Mouse (Mus musculus): ENCODE results near the gene Gm9999. TPM values are rescaled to one million over a fixed set of nuclear protein-coding genes. Genes with fewer than 3 reads are reported as not detected.

Gene Gm9999
- polyA plus RNA-seq, 1 experiment, result not detected

DNA sequence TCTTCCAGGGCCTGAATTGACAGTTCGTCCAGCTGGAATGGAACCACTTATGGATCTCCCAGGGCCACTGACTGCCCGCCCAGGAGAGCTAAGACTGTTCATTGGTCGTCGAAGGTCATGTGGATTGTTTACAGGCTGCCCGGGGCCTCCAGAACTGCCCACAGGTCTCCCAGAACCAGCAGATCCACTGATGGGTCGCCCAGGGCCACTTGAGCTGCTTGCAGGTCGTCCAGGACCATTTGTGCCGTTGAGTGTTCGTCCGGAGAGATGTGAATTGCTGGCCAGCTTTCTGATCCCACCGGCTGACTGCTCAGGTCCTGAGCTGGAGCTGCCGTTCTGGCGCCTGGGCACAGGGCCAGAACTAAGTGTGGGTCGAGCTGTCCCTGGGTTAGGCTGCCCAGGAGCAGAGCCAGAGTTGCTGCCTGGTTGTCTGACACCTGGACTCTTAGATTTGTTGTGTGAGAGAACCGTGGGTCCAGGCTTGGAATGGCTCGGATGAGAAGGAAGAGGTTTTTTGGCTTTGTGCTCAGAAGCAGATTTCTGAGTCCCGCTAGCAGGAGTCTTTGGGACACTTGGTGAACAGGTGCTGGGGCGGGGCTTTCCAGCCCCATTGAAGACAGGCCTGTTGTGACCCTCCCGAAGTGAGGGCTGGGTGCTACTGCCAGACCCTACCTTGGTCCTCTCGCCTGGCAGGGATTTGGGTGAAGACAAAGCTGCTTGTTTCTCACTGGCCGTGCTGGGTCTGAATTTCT, 14.4 kb downstream of the Gm9999 start:
- Histone ChIP-seq H3K36me3 (ENCODE audit: control insufficient read depth) (peaks cover 73% of the 10 kb centered on the region), H3K4me1 (ENCODE audit: control insufficient read depth) (peaks cover 84% of the 10 kb centered on the region), H3K27me3 (ENCODE audit: control insufficient read depth) (no peaks in the 10 kb centered on the region), H3K4me3 (replicated peaks) (no peak overlapping the region), H3K9me3 (ENCODE audit: control insufficient read depth, low read length) (no peaks in the 10 kb centered on the region)
- TF ChIP-seq GATA1 (IDR thresholded peaks at IDR 0.05; ENCODE audit: low read length), result no peak
- no peak for TF ChIP-seq TAL1 (IDR thresholded peaks at IDR 0.05; ENCODE audit: low read length)

DNA sequence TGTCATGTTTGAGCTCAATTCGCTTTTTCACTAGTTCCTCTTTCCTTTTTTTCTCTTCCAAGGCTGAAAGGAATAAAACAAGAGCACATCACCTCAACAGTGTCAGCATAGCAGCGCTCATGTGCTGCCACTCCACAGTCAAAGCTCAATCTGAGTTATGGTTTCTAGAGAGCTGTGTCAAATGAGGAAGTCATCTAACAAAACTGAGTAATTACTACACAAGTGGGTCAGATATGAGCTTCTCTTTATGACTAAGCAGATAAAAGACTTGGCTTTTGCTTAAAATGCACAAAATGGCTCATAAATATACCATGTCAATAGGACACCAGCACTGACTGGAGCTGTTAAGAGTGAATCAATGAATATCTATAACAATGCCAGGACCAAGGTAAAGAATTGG, 15.6 kb downstream of the Gm9999 start:
- no peak overlapping the region for H3K4me3 ChIP-seq (replicated peaks)
- peaks cover 69% of the 10 kb centered on the region for H3K36me3 ChIP-seq (ENCODE audit: control insufficient read depth)
- peaks cover 94% of the 10 kb centered on the region for H3K4me1 ChIP-seq (ENCODE audit: control insufficient read depth)
- no peaks in the 10 kb centered on the region for H3K27me3 ChIP-seq (ENCODE audit: control insufficient read depth)
- TF ChIP-seq TAL1 (IDR thresholded peaks at IDR 0.05; ENCODE audit: low read length), result no peak
- TF ChIP-seq GATA1 (IDR thresholded peaks at IDR 0.05; ENCODE audit: low read length), result no peak
- H3K9me3 ChIP-seq (ENCODE audit: control insufficient read depth, low read length), result no peaks in the 10 kb centered on the region

DNA sequence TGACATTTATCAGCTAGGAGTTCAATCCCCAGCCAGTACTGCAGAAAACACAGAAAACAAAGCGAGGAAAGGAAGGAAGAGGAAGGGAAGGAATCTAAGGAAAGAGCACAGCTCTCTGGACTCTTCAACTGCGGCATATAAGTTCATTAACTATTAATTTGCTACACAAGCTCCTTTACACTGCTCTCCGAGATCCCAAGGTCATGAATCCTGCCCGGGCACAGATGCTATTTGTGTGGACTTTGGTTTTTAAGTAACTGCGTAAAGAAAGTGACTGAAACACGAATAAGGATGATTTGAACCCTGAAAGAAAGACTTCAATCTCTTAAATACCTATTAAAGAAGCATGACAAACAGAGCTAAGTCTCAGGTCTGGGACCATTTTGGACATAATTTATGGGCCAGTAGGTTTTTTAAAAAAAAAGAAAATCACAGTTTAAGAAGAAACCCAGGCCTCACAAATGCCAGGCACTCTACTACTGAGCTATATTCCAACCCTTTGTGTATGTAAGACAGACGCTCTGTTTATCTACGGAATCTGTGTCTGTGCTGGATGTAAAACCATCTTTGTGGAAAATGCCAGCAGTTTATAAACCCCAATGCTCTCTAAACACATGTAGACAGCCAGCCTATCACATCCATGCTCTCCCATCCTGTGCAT, 16.7 kb downstream of the Gm9999 start:
- peaks cover 91% of the 10 kb centered on the region for H3K4me1 ChIP-seq (ENCODE audit: control insufficient read depth)
- TF ChIP-seq TAL1 (IDR thresholded peaks at IDR 0.05; ENCODE audit: low read length) (no peak), GATA1 (IDR thresholded peaks at IDR 0.05; ENCODE audit: low read length) (no peak)
- no peaks in the 10 kb centered on the region for H3K9me3 ChIP-seq (ENCODE audit: control insufficient read depth, low read length)
- H3K36me3 ChIP-seq (ENCODE audit: control insufficient read depth), result peaks cover 59% of the 10 kb centered on the region
- H3K4me3 ChIP-seq (replicated peaks), result no peak overlapping the region
- no peaks in the 10 kb centered on the region for H3K27me3 ChIP-seq (ENCODE audit: control insufficient read depth)

DNA sequence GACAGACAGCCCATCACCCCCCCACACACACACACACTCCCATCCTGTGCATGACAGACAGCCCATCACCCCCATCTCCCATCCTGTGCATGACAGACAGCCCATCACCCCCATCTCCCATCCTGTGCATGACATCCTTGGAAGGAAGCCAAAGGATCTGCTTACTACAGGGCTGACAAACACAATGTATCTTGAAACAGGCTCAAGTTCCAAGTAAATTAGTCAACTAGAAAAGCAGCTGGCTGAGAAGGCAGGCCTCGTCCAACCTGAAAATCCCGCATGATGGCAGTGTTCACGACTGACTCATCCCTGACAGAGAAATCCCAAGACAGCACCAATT, 17.2 kb downstream of the Gm9999 start:
- no peak for TF ChIP-seq GATA1 (IDR thresholded peaks at IDR 0.05; ENCODE audit: low read length)
- no peak for TF ChIP-seq TAL1 (IDR thresholded peaks at IDR 0.05; ENCODE audit: low read length)
- Histone ChIP-seq H3K4me1 (ENCODE audit: control insufficient read depth) (peaks cover 91% of the 10 kb centered on the region), H3K4me3 (replicated peaks) (no peak overlapping the region), H3K27me3 (ENCODE audit: control insufficient read depth) (no peaks in the 10 kb centered on the region), H3K36me3 (ENCODE audit: control insufficient read depth) (peaks cover 59% of the 10 kb centered on the region), H3K9me3 (ENCODE audit: control insufficient read depth, low read length) (no peaks in the 10 kb centered on the region)

DNA sequence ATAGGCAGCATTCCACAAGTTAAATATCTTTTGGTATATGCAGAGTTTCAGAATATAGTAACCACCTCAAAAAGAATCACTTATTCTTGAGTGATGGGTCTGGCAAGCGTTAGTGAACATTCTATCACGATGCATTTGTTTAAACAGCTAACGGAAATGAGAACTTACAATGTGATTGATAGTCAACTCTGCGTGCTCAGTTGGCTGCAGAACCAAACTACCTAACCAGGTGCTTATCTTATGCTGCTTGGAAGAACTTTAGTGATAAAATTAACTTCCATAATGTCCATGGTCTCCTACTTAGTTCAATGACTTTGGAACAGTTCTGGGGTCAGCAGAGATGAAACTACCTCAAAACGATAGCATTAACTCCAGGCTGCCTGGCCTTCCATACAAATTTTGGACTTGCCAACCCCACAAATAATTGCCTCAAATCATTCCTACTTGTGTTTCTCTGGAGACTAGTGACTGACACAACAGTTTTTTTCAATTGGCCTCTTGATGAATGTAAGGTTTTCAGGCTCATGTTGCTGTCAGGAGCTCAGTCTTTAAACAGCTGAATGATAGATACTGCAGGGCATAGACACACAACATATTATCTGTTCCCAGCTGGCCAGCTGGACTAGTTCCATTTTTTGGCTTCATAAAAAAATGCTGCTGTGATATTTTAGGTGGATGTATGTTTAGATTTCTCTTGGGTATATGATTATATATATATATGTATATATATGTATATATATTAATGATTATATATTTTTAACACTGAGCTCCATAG, 17.9 kb downstream of the Gm9999 start:
- Histone ChIP-seq H3K9me3 (ENCODE audit: control insufficient read depth, low read length) (no peaks in the 10 kb centered on the region), H3K27me3 (ENCODE audit: control insufficient read depth) (no peaks in the 10 kb centered on the region), H3K4me1 (ENCODE audit: control insufficient read depth) (peaks cover 90% of the 10 kb centered on the region), H3K36me3 (ENCODE audit: control insufficient read depth) (peaks cover 54% of the 10 kb centered on the region), H3K4me3 (replicated peaks) (no peak overlapping the region)
- TF ChIP-seq GATA1 (IDR thresholded peaks at IDR 0.05; ENCODE audit: low read length), result no peak
- no peak for TF ChIP-seq TAL1 (IDR thresholded peaks at IDR 0.05; ENCODE audit: low read length)

DNA sequence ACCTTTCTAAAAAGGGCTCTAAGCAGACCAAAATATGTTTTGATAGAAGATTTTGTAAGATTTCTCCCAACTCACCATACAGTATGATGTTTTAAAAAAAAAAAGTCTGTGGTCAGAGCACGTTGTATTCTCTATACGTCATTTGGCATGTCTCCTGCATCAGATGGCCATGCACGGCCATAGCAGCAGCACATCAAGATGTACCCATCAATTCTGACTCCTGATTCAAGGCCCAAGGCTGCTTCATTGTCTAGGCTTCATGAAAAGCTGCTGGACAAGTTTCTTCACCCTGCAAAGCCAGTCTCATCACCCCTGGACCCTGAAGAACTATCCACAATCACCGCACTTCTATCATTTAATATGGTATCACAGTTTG, 18.5 kb downstream of the Gm9999 start:
- Histone ChIP-seq H3K9me3 (ENCODE audit: control insufficient read depth, low read length) (no peaks in the 10 kb centered on the region), H3K36me3 (ENCODE audit: control insufficient read depth) (peaks cover 48% of the 10 kb centered on the region), H3K4me3 (replicated peaks) (no peak overlapping the region), H3K4me1 (ENCODE audit: control insufficient read depth) (peaks cover 90% of the 10 kb centered on the region), H3K27me3 (ENCODE audit: control insufficient read depth) (no peaks in the 10 kb centered on the region)
- TF ChIP-seq TAL1 (IDR thresholded peaks at IDR 0.05; ENCODE audit: low read length) (no peak), GATA1 (IDR thresholded peaks at IDR 0.05; ENCODE audit: low read length) (no peak)

DNA sequence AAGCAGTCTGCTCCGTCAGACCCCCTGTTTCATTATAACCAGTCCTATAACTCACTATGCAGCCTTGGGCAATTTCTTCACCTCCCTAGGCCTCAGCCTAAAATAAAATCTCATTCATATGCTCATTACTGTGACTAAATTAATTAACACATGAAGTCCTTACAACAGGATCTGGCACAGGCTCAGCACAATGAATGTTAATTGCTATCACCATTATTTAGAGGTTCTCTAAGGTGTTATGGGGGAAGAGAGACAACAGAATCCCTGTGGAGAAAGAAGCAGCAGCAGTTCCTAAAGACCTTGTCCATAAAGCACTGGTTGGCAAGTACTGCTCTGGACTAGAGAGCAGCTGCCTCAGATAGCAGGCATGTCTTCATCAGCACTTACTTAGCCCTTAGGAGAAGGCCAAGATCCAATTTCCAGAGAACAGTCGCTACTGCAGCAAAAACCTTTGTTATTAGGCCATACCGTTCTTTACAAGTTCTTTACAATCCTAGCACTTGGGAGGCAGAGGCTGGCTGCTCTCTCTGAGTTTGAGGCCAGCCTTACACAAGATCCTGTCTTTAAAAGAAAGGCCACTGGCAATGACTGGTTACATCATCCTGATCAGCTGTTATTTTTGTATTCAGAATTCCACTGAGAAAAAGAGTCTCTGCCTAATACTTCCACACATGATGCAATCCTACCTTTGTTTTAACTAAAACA, 20.2 kb downstream of the Gm9999 start:
- H3K27me3 ChIP-seq (ENCODE audit: control insufficient read depth), result no peaks in the 10 kb centered on the region
- no peaks in the 10 kb centered on the region for H3K9me3 ChIP-seq (ENCODE audit: control insufficient read depth, low read length)
- H3K4me3 ChIP-seq (replicated peaks), result no peak overlapping the region
- H3K4me1 ChIP-seq (ENCODE audit: control insufficient read depth), result peaks cover 80% of the 10 kb centered on the region
- peaks cover 31% of the 10 kb centered on the region for H3K36me3 ChIP-seq (ENCODE audit: control insufficient read depth)
- TF ChIP-seq GATA1 (IDR thresholded peaks at IDR 0.05; ENCODE audit: low read length), result no peak
- TF ChIP-seq TAL1 (IDR thresholded peaks at IDR 0.05; ENCODE audit: low read length), result no peak

DNA sequence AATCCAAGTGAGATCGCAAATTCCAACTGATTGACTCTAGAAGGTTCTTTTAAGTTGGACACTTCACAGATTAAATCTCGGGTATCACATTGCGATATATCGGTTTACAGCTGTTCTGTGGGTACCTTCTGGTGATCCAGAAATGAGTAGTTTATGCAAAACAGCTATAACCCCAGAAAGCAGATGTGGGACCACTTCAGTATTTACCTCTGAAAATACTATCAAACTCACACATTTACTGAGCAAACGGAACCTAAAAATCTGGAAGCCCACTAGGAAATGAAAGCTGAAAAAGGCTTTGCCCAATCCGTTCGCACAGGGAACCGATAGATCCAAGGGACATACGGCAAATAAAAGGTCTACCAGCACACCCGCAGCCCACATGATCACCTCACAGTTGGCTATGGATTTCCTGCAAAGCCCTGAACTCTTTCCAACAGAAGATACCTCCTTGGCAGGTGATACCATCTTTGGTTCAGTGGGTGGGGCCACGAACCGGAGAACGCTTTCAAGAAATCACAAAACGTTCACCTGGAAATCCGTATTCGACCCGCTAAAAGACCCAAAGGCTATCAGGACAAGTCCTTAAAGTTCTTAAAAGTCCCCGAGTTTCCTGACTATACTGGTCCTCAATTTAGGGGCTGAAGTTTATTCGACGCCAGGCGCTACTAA, 23.9 kb downstream of the Gm9999 start:
- no peak for TF ChIP-seq TAL1 (IDR thresholded peaks at IDR 0.05; ENCODE audit: low read length)
- TF ChIP-seq GATA1 (IDR thresholded peaks at IDR 0.05; ENCODE audit: low read length), result no peak
- H3K36me3 ChIP-seq (ENCODE audit: control insufficient read depth), result peaks cover 15% of the 10 kb centered on the region
- peak overlapping the region; percentile 64 for H3K4me3 ChIP-seq (replicated peaks)
- no peaks in the 10 kb centered on the region for H3K9me3 ChIP-seq (ENCODE audit: control insufficient read depth, low read length)
- peaks cover 69% of the 10 kb centered on the region for H3K4me1 ChIP-seq (ENCODE audit: control insufficient read depth)
- H3K27me3 ChIP-seq (ENCODE audit: control insufficient read depth), result no peaks in the 10 kb centered on the region
